In genomic region chr13:30553051-30553587, GRCm38 (mm10) we compare ENCODE assay signal across 15 mouse cellular contexts. TPM values are rescaled to one million over a fixed set of nuclear protein-coding genes. Genes with fewer than 3 reads are reported as not detected.
DNase-seq lines count a peak whose midpoint lies in the region; ATAC-seq and TF ChIP-seq lines count a peak whose summit lies in the region.
"Had no signal": no experiment of that assay in that cellular context is flagged by ENCODE, and none has a peak within 500 bp of the region (broad histone marks: within the 10 kb centered on the region; RNA-seq: fewer than 3 reads in every experiment).

No protein-coding gene starts in this region.

- no peaks in the 10 kb centered on the region for H3K79me2 ChIP-seq in heart, adult 2 months (replicated peaks; ENCODE audit: control insufficient read depth, insufficient read depth, low read length)

- no peaks in the 10 kb centered on the region for H3K4me1 ChIP-seq in heart, adult 2 months (ENCODE audit: control insufficient read depth, insufficient read depth, low read length)
- no peaks in the 10 kb centered on the region for H3K4me1 ChIP-seq in lung, embryonic 14.5 days (ENCODE audit: insufficient read depth)
- H3K4me1 ChIP-seq: hindbrain, embryonic 13.5 days had no signal

- no peak for ATAC-seq in lung, embryonic 14.5 days (ENCODE audit: insufficient read depth)
- no peak for ATAC-seq in Patski

- POLR2A ChIA-PET in Patski (lab: Charles Lee) = no interaction called here

- TF ChIP-seq EP300 in heart, adult 2 months (IDR thresholded peaks at IDR 0.05; ENCODE audit: insufficient read depth, low read depth, low read length) = no peak

- no peak overlapping the region for H3K27ac ChIP-seq in heart, adult 2 months
- no peak overlapping the region for H3K27ac ChIP-seq in lung, embryonic 14.5 days (ENCODE audit: low read depth)
- H3K27ac ChIP-seq: hindbrain, embryonic 13.5 days had no signal

- no peak overlapping the region for H3K4me3 ChIP-seq in heart, adult 2 months
- no peak overlapping the region for H3K4me3 ChIP-seq in lung, embryonic 14.5 days (ENCODE audit: low read depth, low read length)
- H3K4me3 ChIP-seq: hindbrain, embryonic 13.5 days had no signal

- no peaks in the 10 kb centered on the region for H3K9me3 ChIP-seq in lung, embryonic 14.5 days (ENCODE audit: low read depth, low read length)
- H3K9me3 ChIP-seq: G1E; hindbrain, embryonic 13.5 days had no signal

- H3K27me3 ChIP-seq in heart, adult 2 months (ENCODE audit: control insufficient read depth, insufficient read depth, low read length) = no peaks in the 10 kb centered on the region
- no peaks in the 10 kb centered on the region for H3K27me3 ChIP-seq in lung, embryonic 14.5 days (ENCODE audit: insufficient read depth, low read length)
- H3K27me3 ChIP-seq in Patski = peaks cover 36% of the 10 kb centered on the region

- CTCF ChIA-PET in Patski (lab: Charles Lee) = no interaction called here

- H3K9ac ChIP-seq in heart, adult 2 months (ENCODE audit: low read depth, low read length) = no peak overlapping the region
- no peak overlapping the region for H3K9ac ChIP-seq in lung, embryonic 14.5 days
- H3K9ac ChIP-seq: hindbrain, embryonic 13.5 days had no signal

- no peak for TF ChIP-seq POLR2A in heart, adult 2 months (IDR thresholded peaks at IDR 0.05; ENCODE audit: insufficient read depth, low read depth, low read length)

- in situ Hi-C loops in Patski (cut with MboI; ENCODE audit: low pct_unique_long_range_greater_than_20kb) = loop anchor here (5.0 to 10.0 kb wide), 2 partner anchors 429 to 1102 kb away; no protein-coding TSS in a partner anchor

- no peak for DNase-seq in heart, adult 2 months
- no peak for DNase-seq in heart, adult 9 months (ENCODE audit: low spot score in 2 of 2)
- DNase-seq in lung, embryonic 14.5 days = peak; percentile 26
- no peak for DNase-seq in lung, postnatal 14 days
- no peak for DNase-seq in Patski (ENCODE audit: low read depth, low spot score)
- DNase-seq in thymus, postnatal 14 days = peak; percentile 47
- DNase-seq in right cerebral cortex, adult 2 months (ENCODE audit: low spot score in 2 of 2) = no peak
- DNase-seq in cerebellum, postnatal 25 days = no peak
- DNase-seq: cerebellum, adult 11 months; heart, adult 18-20 months; lung, adult 18-20 months; midbrain, embryonic 14.5 days; right cerebral cortex, postnatal 14 days had no signal

- intact Hi-C loops in heart, adult 2 months (cut with DNase I) = no loop called here

- TF ChIP-seq CTCF in heart, adult 2 months (IDR thresholded peaks at IDR 0.05) = peak; percentile 65
- peak; percentile 45 for TF ChIP-seq CTCF in lung, embryonic 14.5 days (IDR thresholded peaks at IDR 0.05; ENCODE audit: low read depth)
- TF ChIP-seq CTCF in Patski (IDR thresholded peaks at IDR 0.05) = peak; percentile 64

- 19% methylated on average over 5 of the region's 5 CpGs for WGBS in heart, adult 2 months
- 27% methylated on average over 5 of the region's 5 CpGs for WGBS in lung, embryonic 14.5 days

- no peaks in the 10 kb centered on the region for H3K36me3 ChIP-seq in heart, adult 2 months (ENCODE audit: control insufficient read depth, insufficient read depth, low read length)
- H3K36me3 ChIP-seq in lung, embryonic 14.5 days (ENCODE audit: insufficient read depth) = no peaks in the 10 kb centered on the region
- H3K36me3 ChIP-seq: G1E; hindbrain, embryonic 13.5 days had no signal

- H3K4me2 ChIP-seq in lung, embryonic 14.5 days = no peak overlapping the region
- H3K4me2 ChIP-seq: hindbrain, embryonic 13.5 days had no signal

RNA-seq across cellular contexts. Expression of gene Uqcrfs1, which starts 8.0 kb away (rescaled TPM):
- 1,000 to 10,000 TPM; 1,072 to 1,223 TPM for total RNA-seq in heart, adult 2 months (2021)
- 717 and 971 TPM in 2 replicates for polyA plus RNA-seq in heart, adult 2 months (2012; rRNA removed)
- polyA plus RNA-seq in lung, embryonic 14.5 days (2014; fragmentation: Nextera tagmentation; extraction: Ambion mirVana) = 200 and 216 TPM in 2 replicates
- polyA plus RNA-seq in Patski (2021) = 277 TPM

Comparison
In these comparisons a context has a peak if more than half of its experiments do, and no peak if none do; other contexts are left out.
1. DNase-seq: peak in lung, embryonic 14.5 days (single experiment) and thymus, postnatal 14 days (single experiment); none in heart, adult 2 months (0 of 2), heart, adult 9 months (0 of 2), lung, postnatal 14 days (single experiment), Patski (single experiment), right cerebral cortex, adult 2 months (0 of 2) and cerebellum, postnatal 25 days (0 of 2).
2. Peak in every context shown above with its lines, with median percentiles within 50 percentile points of each other: CTCF ChIP-seq.